Comparison of ENCODE assay signal across 18 mouse cellular contexts in the genomic region with DNA sequence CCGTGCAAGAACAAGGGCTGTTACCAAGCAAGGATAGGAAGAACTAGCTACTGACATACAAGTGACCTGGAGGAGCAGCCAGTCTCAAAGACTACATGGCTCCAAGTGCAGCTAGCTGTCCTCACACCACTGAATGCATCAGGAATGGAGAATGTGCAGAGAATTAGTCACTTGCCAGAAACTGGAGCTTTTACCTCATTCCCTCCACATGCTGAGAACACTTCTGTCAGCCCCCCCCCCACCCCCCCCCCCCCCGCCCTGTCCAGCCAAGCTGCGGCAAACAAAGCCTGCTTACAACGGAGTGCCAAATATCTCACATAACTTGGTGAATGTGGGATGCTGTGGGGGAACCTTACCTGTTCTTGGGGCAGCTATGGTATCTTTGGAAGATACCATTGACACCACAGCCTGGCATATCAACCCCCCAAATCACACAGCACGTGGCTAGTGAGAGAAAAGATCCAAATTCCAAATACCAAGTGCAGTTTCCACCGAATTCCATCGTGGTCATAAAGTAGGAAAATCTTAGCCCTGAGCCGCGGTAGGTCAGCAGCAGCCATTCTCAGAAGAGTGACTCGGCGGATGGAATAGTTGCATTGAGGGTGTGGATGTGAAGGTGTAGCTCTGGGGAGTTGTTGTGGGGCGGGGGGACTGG.
DNase-seq lines count a peak whose midpoint lies in the region; ATAC-seq and TF ChIP-seq lines count a peak whose summit lies in the region.
"Had no signal": no experiment of that assay in that cellular context is flagged by ENCODE, and none has a peak within 500 bp of the region (broad histone marks: within the 10 kb centered on the region; RNA-seq: fewer than 3 reads in every experiment).

No protein-coding gene starts in this region.

- H3K4me1 ChIP-seq in lung, embryonic 15.5 days: peaks cover 71% of the 10 kb centered on the region
- H3K4me1 ChIP-seq in limb, embryonic 10.5 days: peaks cover 63% of the 10 kb centered on the region
- H3K4me1 ChIP-seq in stomach, postnatal 0 days (replicated peaks; ENCODE audit: control insufficient read depth, insufficient read depth): peaks cover 28% of the 10 kb centered on the region
- H3K4me1 ChIP-seq in forebrain, embryonic 15.5 days: peaks cover 8% of the 10 kb centered on the region

- in situ Hi-C loops in Patski (cut with MboI; ENCODE audit: low pct_unique_long_range_greater_than_20kb): loop anchor here (25.0 kb wide), 1 partner anchor 310 kb away; a partner anchor contains a TSS

- H3K36me3 ChIP-seq in lung, embryonic 15.5 days: no peaks in the 10 kb centered on the region
- no peaks in the 10 kb centered on the region for H3K36me3 ChIP-seq in limb, embryonic 10.5 days
- no peaks in the 10 kb centered on the region for H3K36me3 ChIP-seq in stomach, postnatal 0 days (ENCODE audit: control insufficient read depth, insufficient read depth, low read length)
- no peaks in the 10 kb centered on the region for H3K36me3 ChIP-seq in forebrain, embryonic 15.5 days
- H3K36me3 ChIP-seq: heart, embryonic 13.5 days; hindbrain, embryonic 15.5 days; intestine, embryonic 15.5 days; liver, embryonic 12.5 days; midbrain, embryonic 13.5 days had no signal

- no peak overlapping the region for H3K4me2 ChIP-seq in lung, embryonic 15.5 days
- H3K4me2 ChIP-seq in stomach, postnatal 0 days (replicated peaks; ENCODE audit: low read depth): no peak overlapping the region
- no peak overlapping the region for H3K4me2 ChIP-seq in forebrain, embryonic 15.5 days (replicated peaks)
- H3K4me2 ChIP-seq: heart, embryonic 13.5 days; hindbrain, embryonic 15.5 days; intestine, embryonic 15.5 days; liver, embryonic 12.5 days; lung, embryonic 14.5 days; midbrain, embryonic 13.5 days had no signal

- no peak overlapping the region for H3K9ac ChIP-seq in lung, embryonic 15.5 days
- no peak overlapping the region; the same call in 1 of the 2 replicates for H3K9ac ChIP-seq in stomach, postnatal 0 days (ENCODE audit: low read length)
- H3K9ac ChIP-seq in forebrain, embryonic 15.5 days (replicated peaks): no peak overlapping the region
- H3K9ac ChIP-seq: forebrain, postnatal 0 days; hindbrain, embryonic 15.5 days; intestine, embryonic 15.5 days; liver, embryonic 12.5 days; lung, embryonic 14.5 days; midbrain, embryonic 13.5 days had no signal

- ATAC-seq in lung, embryonic 15.5 days (ENCODE audit: borderline replicate concordance, extremely low read depth, low FRiP score, low TSS enrichment): no peak
- no peak for ATAC-seq in Patski
- ATAC-seq in stomach, postnatal 0 days (ENCODE audit: low FRiP score, low TSS enrichment): no peak
- no peak for ATAC-seq in forebrain, embryonic 15.5 days (replicated peaks)
- ATAC-seq: forebrain, postnatal 0 days; intestine, embryonic 15.5 days; liver, embryonic 12.5 days; midbrain, embryonic 13.5 days had no signal

- 47% methylated on average over 10 of the region's 12 CpGs for WGBS in lung, embryonic 15.5 days
- WGBS in limb, embryonic 10.5 days: 73% methylated on average over 12 of the region's 12 CpGs
- 53% methylated on average over 12 of the region's 12 CpGs for WGBS in stomach, postnatal 0 days
- WGBS in forebrain, embryonic 15.5 days: 77% methylated on average over 11 of the region's 12 CpGs

- TF ChIP-seq EP300 in stomach, postnatal 0 days (optimal IDR thresholded peaks at IDR 0.05): no peak

- no peaks in the 10 kb centered on the region for H3K27me3 ChIP-seq in lung, embryonic 15.5 days
- H3K27me3 ChIP-seq in Patski: no peaks in the 10 kb centered on the region
- no peaks in the 10 kb centered on the region for H3K27me3 ChIP-seq in limb, embryonic 10.5 days (ENCODE audit: low read depth, poor library complexity, severe bottlenecking)
- H3K27me3 ChIP-seq in stomach, postnatal 0 days (ENCODE audit: control insufficient read depth, insufficient read depth, low read length): no peaks in the 10 kb centered on the region
- H3K27me3 ChIP-seq in forebrain, embryonic 15.5 days: no peaks in the 10 kb centered on the region
- H3K27me3 ChIP-seq: heart, embryonic 13.5 days; hindbrain, embryonic 15.5 days; intestine, embryonic 15.5 days had no signal

- H3K27ac ChIP-seq in lung, embryonic 15.5 days: peak overlapping the region; percentile 93; the same call in 1 of the 2 replicates
- H3K27ac ChIP-seq in limb, embryonic 10.5 days: peak overlapping the region; percentile 77
- 0 out of 2 replicates have a peak overlapping the region, but pooled peaks have one; percentile 24 for H3K27ac ChIP-seq in stomach, postnatal 0 days (replicated peaks)
- H3K27ac ChIP-seq in forebrain, embryonic 15.5 days (replicated peaks): no peak overlapping the region
- H3K27ac ChIP-seq: heart, embryonic 13.5 days; hindbrain, embryonic 15.5 days; intestine, embryonic 15.5 days; liver, embryonic 12.5 days; midbrain, embryonic 13.5 days had no signal

- POLR2A ChIA-PET in Patski (lab: Charles Lee): interaction anchor here (1.2 to 1.3 kb wide), 2 partner anchors 30 to 125 kb away, joined by 3 to 5 read pairs; no protein-coding TSS in a partner anchor

- intact Hi-C loops in gastrocnemius, postnatal 14 days (cut with DNase I; ENCODE audit: low total_unique reads): loop anchor here (10.0 kb wide), 1 partner anchor 118 kb away; no protein-coding TSS in a partner anchor

- H3K4me3 ChIP-seq in lung, embryonic 15.5 days: no peak overlapping the region
- no peak overlapping the region for H3K4me3 ChIP-seq in limb, embryonic 10.5 days
- H3K4me3 ChIP-seq in stomach, postnatal 0 days (ENCODE audit: low read depth, low read length): no peak overlapping the region
- no peak overlapping the region for H3K4me3 ChIP-seq in forebrain, embryonic 15.5 days
- H3K4me3 ChIP-seq: heart, embryonic 13.5 days; hindbrain, embryonic 15.5 days; intestine, embryonic 15.5 days; liver, embryonic 12.5 days; midbrain, embryonic 13.5 days had no signal

- DNase-seq in lung, postnatal 36 days: no peak
- DNase-seq in Patski (ENCODE audit: low read depth, low spot score): peak; percentile 54
- no peak for DNase-seq in limb, embryonic 10.5 days (ENCODE audit: low spot score)
- no peak for DNase-seq in stomach, postnatal 0 days (ENCODE audit: low spot score)
- DNase-seq in gastrocnemius, postnatal 14 days: no peak
- DNase-seq: adrenal gland, postnatal 36 days; cerebellum, adult 8-10 months; forebrain, postnatal 0 days; spleen, adult 18-20 months; thymus, postnatal 4 days had no signal

- H3K9me3 ChIP-seq in lung, embryonic 15.5 days: no peaks in the 10 kb centered on the region
- no peaks in the 10 kb centered on the region for H3K9me3 ChIP-seq in limb, embryonic 10.5 days (replicated peaks)
- H3K9me3 ChIP-seq in stomach, postnatal 0 days (ENCODE audit: control insufficient read depth, low read length): no peaks in the 10 kb centered on the region
- H3K9me3 ChIP-seq in forebrain, embryonic 15.5 days: no peaks in the 10 kb centered on the region
- H3K9me3 ChIP-seq: hindbrain, embryonic 15.5 days; intestine, embryonic 15.5 days; midbrain, embryonic 13.5 days had no signal

- TF ChIP-seq CTCF in Patski (IDR thresholded peaks at IDR 0.05): no peak
- TF ChIP-seq CTCF in stomach, postnatal 0 days (IDR thresholded peaks at IDR 0.05; ENCODE audit: low read depth): no peak

- CTCF ChIA-PET in Patski (lab: Charles Lee): interaction anchor here (6.3 kb wide), 1 partner anchor 127 kb away, joined by 39 read pairs; a partner anchor contains a TSS
